Mouse (Mus musculus): ENCODE results near the gene Slc26a11.

Slc26a11 gene

GRCm38 (mm10) chr11:119355443-119356385, at the start of gene Slc26a11, which contains the start of gene Sgsh:
Slc26a11 (plus strand) TSS chr11:119355557.
Sgsh (minus strand) TSS chr11:119355536.
- peak; percentile 77 for DNase-seq

DNA sequence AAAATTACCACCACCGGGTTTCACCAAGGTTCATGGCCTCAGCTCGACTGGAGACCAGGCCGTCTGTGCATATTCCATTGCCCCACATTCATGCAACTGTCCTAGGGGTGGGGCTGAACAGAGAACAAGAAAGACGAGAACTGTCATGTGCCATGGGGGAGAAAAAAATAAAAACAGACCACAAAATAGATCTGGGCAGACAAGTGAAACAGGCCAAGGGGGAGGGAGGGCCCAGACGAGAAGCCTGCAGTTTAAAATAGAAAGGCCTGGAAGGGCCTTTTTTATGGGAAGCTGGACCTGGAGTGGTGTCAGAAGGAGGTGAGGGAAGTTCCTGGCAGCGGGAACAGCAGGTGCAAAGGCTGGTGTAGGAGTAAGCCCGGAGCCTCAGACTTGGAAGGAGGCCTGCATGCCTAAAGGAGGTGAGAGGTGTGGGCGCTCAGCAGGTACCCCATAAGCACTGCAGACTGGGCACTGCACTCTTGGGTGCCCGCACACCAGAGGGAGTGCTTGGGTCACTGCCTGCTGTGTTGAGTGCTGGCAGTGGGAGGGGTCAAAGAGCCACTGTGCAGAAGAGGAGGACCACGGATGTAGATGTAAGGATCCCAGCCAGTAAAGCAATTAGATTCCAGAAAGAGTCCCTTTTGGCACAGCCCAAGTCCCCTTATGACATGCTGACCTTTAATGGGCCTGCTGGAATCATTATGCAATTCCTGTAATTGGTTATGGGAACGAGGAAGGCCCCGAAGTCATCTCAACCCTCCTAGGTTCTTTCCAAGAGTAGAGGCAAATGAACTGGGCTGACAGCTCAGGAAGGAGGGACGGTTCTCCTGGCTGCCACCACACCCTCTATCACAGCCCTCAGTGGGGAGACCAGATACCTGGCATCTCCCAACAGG, 48.3 kb upstream of the Slc26a11 start:
- no peak for DNase-seq

- DNase-seq = no peak
Observed at GRCm38 (mm10) chr11:119307658-119307867, 47.8 kb upstream of the Slc26a11 start, which contains the start of gene Card14. Card14 (plus strand) TSS chr11:119307768.

DNA sequence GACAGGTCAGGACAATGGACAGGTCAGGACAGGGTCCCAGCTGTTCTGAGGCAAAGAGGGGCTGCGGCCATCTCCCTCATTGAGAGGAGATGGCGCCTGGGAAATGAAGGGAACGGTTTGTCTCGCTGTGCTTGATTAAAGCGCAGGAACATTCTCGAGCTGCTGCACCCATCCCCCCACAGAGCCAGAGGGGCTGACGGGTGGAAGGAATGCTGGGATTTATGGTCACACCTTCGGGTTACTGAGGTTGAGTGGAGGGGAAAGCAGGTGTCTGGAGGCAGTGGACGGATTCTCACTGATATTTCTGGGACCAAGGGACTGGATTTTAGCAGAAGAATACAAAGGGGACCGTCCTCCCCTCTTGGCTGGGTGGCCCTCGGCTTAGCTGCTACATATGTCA, 47.4 kb upstream of the Slc26a11 start:
- no peak for DNase-seq

DNA sequence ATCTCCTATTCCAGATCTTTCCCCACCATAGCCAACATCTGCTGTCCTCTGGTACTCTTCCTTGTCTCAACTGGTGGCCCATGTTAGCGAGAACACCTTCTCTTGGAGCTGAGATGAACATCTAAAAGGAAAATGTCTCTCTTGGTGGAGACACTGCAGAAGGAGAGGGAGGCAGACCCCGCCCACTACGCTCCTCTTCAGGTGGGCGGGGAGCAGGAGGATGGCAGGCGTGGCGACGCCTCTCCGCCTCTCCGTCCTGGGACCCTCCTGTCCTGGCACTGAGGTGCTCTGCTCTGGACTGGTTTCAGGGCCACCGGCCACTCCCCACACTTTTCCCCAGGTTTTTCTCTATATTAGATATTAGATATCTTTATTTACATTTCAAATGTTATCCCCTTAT, 44.7 kb upstream of the Slc26a11 start:
- DNase-seq = no peak

- no peak for DNase-seq
Observed at GRCm38 (mm10) chr11:119314252-119314936, 41.0 kb upstream of the Slc26a11 start.

- no peak for DNase-seq
Observed at GRCm38 (mm10) chr11:119316720-119317119, 38.6 kb upstream of the Slc26a11 start.

- no peak for DNase-seq
Observed at GRCm38 (mm10) chr11:119322521-119322920, 32.8 kb upstream of the Slc26a11 start.

GRCm38 (mm10) chr11:119325068-119325467, 30.3 kb upstream of the Slc26a11 start:
- no peak for DNase-seq

GRCm38 (mm10) chr11:119330592-119330991, 24.8 kb upstream of the Slc26a11 start:
- no peak for DNase-seq

GRCm38 (mm10) chr11:119331970-119332369, 23.4 kb upstream of the Slc26a11 start:
- no peak for DNase-seq

GRCm38 (mm10) chr11:119338271-119339059, 16.9 kb upstream of the Slc26a11 start:
- DNase-seq = no peak

DNA sequence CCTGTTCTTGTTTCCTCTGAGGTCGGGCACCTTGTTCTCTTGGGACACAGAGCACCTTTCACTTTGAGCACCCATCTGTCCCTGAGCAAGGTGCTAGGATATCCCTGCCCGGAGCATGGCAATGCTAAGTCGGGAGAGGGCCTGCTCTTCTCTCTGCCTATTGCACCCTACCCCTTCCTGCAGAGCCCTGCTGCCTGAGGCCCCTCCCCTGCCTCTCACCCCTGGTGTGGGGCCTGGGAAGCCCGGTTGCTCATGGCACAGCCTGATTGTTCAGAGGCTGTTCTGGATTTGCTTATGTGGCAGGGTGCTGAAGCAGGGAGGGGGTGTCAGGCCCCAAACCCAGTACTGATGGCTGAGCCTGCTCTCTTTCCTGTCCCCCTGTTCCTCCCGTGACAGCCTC, 16.2 kb upstream of the Slc26a11 start:
- DNase-seq = no peak

DNA sequence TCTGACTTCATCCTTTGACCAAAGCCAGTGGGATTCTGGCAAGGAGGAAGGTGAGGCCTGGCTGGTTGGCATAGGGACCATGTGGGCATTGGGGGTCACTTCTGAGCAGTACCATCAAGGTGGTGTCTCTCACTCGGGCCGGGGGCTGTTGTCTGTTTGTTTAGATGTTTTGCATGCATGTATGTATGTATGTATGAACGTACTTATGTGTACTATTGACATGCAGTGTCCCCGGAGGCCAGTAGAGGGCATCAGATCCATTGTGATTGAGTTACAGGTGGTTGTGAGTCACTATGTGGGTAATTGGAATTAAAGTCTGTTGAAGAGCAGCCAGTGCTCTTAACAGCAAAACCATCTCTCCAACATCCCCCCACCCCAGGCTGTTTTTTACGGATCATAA, 15.7 kb upstream of the Slc26a11 start:
- peak; percentile 83 for DNase-seq

DNA sequence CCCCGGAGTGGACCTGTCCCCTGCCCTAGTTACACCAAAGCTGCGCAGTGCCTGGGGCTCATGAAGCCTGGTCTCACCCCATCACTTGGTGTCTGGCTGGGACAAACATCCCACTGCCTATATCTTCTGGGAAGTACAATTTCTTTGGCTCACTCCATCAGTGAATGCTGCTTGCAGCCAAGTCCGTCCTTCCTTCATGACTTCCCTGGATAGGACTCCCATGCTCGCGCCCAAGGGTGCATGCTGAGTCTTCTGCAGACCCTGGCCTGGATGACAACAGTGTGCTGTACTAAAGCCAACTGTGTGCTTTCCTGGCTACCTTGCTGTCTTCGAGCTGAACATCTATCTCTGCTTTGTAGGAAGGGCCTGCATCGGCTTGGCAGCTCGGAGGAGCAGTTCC, 11.2 kb upstream of the Slc26a11 start:
- no peak for DNase-seq

DNA sequence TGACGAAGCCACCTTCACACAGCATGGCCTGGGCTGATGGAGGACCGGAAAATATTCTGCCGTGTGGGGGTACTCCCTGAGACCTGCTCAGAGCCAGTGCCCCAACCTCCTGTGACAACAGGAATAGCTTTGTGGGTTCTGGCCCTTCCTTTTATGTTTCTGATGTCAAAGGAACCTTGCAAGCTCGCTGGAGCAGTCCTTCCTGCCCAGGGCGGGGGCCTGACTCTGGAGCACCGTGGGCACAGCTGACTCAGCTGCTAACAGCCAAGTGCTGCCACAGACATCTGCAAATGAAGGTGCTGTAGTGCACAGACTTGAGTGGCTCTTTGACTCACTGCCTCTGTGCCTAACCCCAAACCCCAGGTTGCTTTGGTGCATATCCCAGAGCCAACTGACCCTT, 10.5 kb upstream of the Slc26a11 start:
- DNase-seq = no peak

DNA sequence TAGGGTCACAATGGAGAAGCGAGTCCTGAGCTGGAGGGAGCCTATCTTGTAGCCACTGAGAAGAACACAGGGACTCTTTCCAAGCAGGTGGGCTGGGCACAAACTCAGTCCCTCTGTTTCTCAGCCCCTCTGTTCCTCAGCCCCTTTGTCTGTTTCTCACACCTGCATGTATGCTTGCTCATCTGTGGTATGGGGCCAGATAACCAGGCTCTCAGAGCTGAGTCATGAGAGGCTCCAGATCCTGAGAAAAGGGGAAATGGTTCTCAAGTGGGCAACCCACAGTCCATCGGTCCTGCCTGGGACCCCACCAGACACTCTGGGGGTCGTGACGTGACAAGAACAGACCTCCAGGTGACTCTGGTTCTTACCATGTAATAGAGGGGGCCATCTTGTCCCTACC, 8.2 kb upstream of the Slc26a11 start:
- no peak for DNase-seq

DNA sequence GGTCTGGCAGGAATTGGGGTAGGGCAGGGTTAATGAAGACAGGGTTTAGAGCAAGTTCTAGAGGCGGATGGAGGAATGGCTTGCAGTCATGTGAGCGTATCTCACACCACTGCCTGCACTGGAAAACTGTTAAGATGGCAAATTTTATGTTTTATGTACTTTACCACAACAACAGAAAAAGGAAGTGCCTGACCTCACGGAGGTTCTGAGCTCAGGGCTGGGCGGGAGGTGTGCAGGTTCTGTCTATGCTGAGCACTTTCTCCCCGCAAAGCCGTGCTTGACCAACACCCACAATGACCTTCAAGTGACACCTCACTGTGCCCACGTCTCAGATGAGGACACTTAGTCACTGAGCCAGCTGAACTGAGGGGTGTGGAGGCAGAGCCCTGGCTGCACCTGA, 3.2 kb upstream of the Slc26a11 start:
- DNase-seq = no peak

DNA sequence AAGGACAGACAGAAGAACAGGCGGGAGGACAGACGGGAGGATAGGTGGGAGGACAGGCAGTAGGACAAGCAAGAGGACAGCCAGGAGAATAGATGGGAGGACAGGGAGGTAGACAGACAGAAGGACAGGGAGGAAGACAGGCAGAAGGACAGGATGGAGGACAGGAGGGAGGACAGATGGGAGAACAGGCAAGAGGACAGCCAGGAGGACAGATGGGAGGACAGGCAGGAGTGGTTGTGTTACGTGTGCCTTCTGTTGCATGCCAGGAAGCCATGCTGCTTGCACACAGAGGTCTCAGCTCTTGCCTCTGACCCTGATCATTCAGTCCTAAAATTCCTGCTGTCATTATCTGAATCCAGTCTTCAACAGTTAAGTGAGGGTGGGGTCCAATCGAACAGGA, 1.4 kb upstream of the Slc26a11 start:
- no peak for DNase-seq

DNA sequence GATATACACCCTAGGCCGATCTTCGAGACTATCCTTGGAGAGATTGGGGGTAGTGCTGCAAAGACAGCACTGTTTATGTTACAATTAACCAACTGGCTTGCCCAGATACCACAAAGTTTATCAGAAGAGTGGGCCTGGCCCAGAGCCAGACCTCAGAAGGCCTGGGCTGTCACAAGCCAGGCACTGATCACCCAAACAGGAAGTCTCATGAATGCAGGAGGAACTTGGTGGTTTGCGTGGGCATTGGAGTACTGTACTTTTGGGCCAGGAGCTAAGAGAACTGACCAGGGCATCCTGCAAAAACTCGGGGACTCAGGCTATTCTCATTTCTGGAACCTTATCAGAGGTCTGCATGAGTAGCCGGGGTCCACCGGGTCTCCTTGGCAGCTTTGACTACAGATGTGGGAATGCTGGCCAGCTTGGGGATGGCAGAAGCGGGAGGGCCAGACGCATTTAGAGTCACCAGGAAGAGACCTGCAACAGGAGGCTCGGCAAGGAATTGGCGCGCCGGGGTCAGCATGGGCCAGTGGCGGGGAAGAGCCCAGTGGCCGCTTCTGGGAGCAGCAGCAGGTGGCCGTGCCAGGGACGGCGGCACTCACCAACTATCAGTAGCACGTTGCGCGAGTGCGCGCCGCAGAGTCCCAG, 437 bp upstream of the Slc26a11 start:
- peak; percentile 36 for DNase-seq

DNA sequence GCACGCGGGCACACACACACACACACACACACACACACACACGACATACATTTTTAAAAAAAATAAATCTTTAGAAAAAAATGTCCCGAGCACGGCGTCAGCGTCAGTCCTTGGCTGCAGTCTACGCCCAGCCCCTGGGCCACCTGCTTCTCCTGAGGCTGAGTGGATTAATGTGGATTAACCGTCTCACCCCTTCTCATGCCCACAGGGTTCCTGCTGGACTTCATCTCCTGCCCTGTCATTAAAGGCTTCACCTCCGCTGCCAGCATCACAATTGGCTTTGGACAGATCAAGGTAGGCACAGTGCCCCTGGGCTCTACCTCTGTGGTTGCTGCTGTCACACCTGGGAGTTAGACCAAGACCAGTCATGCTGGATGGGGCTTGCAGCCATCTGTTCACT, 3.7 kb downstream of the Slc26a11 start:
- no peak for DNase-seq

Data from right cerebral cortex, postnatal 14 days (tissue).